Mouse (Mus musculus) urinary bladder, adult 18-20 months (tissue): ENCODE data around the gene S1pr1.

Source experiments
- DNase-seq, 2 experiments: peaks; one replicate each; pipeline ENCODE4 v3.0.0; 2022; ENCODE audit warnings: low spot score in 2 of 2, mixed read lengths in 2 of 2

The S1pr1 gene

DNA sequence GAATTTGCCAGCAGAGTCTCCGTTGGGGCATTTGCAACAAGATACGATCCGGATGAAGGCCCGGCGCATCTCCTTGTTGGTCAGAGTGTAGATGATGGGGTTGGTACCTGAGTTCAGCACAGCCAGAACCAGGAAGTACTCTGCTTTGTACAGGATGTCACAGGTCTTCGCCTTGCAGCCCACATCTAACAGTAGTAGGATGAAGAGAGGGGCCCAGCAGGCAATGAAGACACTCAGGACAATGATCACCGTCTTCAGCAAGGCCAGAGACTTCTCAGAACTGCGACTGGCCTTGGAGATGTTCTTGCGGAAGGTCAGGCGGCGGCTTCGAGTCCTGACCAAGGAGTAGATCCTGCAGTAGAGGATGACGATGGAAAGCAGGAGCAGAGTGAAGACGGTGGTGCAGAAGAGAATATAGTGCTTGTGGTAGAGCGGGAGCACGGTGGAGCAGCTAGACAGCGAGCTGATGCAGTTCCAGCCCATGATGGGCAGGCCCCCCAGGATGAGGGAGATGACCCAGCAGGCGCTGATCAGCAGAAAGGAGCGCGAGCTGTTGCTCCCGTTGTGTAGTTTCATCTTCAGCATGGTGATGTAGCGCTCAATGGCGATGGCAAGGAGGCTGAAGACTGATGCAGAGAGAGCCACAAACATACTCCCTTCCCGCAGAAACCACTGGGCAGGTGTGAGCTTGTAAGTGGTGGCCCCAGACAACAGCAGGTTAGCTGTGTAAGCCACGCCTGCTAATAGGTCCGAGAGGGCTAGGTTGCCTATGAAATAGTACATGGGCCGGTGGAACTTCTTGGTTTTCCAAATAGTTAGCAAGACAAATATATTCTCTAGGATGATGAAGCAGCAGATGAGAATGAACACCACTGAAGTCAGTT lies 2.7 kb downstream of the S1pr1 start:
- no peak for DNase-seq

GRCm38 (mm10) chr3:115711393-115711792 lies 3.5 kb downstream of the S1pr1 start:
- no peak for DNase-seq

- DNase-seq, result no peak
Measured at GRCm38 (mm10) chr3:115710051-115710450, 4.8 kb downstream of the S1pr1 start.

DNA sequence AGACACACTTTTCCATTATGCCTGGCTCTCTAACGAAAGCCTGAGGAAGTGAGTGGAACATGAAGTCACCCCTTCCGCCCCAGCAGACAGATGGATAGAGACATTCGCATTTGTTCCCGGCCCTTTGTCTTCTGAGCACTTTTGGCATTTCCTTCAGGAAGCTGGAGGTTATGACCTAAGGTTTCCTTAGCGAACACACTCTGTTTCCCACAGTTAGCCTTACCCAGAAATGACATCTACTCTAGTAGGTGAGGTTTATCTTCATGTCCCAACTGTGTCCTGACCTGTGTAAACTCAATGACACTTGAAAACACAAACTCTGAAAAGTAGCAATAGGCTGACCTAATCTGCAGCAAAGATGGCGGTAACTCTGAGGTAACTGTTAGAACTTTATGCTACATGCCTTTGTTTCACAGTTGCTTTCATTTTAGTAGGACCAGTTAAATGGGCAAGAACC lies 5.7 kb downstream of the S1pr1 start:
- DNase-seq, result no peak

GRCm38 (mm10) chr3:115706736-115707135 lies 8.1 kb downstream of the S1pr1 start:
- DNase-seq, result no peak

DNA sequence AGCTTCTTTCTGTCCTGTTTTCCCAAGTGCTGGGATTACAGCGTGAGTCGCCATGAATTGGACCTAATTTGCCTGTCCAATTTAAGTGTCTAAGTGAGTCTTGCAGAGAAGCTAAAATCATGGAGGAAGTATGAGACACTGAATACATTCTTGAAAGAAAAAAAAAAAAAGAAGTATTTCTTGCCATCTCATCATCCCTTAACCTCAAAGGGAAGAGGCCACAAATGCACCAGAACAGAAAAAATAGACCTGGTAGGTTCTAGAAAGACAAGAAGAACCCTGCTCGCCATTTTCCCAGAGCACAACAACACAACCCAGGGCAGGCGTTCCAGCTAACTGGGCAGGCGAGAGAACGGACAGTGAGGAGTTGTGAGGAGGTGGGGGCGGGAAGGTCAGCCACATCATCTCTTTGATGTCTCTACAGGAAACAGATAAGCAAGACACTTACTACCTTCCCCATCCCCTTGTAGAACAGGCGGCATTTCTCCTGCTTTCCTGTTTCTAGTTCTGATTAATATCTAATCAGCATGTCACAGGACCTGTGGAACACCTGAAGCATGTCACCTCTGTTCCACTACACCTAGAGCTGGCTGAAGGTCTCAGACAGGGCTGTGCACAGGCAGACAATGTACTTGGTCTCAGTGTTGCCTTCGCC lies 10.5 kb downstream of the S1pr1 start:
- no peak for DNase-seq

DNA sequence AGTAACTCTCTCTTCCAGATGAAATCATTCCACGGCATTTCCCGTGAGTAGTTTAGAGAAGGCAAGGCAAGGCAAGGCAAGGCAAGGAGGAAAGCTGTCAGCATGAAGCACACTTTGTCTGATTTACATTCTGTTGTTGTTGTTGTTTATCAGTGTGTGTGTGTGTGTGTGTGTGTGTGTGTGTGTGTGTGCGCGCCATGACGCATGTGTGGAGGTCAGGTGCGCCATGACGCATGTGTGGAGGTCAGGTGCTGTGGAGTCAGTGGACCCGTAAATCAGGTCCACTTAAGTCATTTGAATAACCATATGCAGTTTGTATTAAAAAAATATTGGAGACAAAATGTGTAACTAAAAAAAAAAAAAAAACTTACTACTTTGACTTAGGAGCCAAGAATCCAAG lies 11.2 kb downstream of the S1pr1 start:
- DNase-seq, result no peak

DNA sequence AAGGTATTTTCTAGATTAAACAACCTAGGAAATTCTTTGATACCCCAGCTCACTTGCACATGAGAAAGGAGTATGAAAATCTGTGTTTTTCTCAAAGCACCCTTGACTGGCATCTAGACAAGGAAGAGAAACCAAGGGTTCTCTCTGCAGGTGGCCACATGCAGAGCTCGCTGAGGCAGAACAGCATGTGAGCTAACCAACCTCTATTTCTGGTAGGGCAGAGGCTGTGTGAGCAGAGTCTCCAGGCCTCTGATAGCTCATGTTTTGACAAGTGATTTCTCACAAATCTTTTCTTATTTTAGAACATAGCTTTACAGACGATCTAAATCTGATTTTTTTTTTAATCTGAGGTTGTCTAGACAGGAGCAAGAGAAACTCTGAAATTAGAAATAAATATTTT lies 12.8 kb downstream of the S1pr1 start:
- DNase-seq, result no peak

DNA sequence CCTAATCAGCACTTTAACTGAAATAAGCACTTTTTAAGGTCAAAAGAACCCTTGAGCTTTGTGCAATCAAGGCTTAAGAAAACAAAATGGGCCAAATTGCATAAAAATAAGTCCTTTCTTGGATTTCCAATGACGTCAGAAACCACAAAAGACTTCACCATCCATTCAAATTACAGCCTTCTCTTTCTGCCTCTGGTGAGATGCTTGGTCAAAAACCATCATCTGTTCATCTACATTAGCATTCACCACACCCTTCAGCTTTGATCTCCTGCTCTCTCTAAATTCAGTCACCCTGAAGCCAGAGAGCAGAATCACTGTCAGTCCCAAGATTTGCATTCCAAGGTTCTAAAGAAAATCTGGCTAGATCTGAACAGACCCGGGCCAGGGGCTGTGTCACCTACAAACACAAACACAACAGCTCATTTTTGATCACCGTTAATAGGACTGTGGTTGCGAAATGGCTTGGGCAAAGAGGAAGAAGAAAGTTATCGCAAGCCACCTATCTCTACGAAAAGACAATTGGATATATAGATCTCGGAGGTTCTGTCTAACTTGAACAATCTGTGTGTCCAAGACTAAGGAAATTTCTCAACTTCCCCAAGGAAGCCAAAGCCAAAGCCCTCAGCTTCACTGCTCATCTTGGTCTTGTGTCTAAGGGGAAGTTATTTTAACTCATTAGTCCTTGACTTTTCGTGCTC lies 19.5 kb downstream of the S1pr1 start:
- no peak for DNase-seq

- DNase-seq, result no peak
Measured at GRCm38 (mm10) chr3:115694168-115694567, 20.7 kb downstream of the S1pr1 start.

GRCm38 (mm10) chr3:115693390-115693789 lies 21.5 kb downstream of the S1pr1 start:
- DNase-seq, result no peak

DNA sequence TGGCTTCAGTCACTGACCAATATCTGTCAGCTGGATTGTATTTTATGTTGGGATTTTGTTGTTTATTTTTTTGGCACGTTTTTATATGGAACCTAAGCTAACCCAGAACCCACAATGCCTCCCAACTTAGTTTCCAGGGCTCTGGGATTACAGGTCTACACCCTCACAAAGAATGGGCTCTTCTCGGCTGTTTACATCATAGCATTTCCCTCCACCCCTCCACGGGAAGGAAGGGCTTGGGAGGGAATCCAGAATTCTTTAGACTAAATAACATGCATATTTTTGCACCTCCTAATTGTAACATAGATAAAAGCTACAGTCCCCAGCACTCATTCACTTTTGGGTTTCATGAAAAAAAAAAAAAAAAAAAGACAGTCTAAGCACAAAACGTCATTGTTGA lies 22.0 kb downstream of the S1pr1 start:
- no peak for DNase-seq

- no peak for DNase-seq
Measured at GRCm38 (mm10) chr3:115692384-115692783, 22.5 kb downstream of the S1pr1 start.

- no peak for DNase-seq
Measured at GRCm38 (mm10) chr3:115689920-115690319, 25.0 kb downstream of the S1pr1 start.

DNA sequence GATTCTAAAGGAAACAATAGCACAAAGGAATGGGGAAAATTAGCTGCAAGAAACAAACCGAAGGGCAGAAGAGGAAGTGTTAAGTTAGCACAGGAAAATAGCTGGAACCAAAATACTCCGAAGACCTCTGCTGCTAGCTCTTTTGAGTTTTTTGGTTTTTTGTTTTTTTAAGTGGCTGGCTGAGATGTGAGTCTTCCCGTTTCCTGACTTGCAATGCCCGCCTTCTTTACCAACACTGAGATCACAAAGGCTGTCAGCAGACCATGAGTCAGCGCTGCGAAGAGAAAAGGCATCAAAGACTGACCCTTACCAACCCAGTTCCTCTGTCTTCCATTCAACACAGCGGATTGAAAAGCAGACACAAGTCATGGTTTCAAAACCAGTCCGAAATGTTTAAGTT lies 25.5 kb downstream of the S1pr1 start:
- DNase-seq, result no peak

- no peak for DNase-seq
Measured at GRCm38 (mm10) chr3:115687821-115688220, 27.1 kb downstream of the S1pr1 start.

- DNase-seq, result no peak
Measured at GRCm38 (mm10) chr3:115682328-115683088, 32.4 kb downstream of the S1pr1 start.

- DNase-seq, result no peak
Measured at GRCm38 (mm10) chr3:115681184-115681583, 33.7 kb downstream of the S1pr1 start.

- no peak for DNase-seq
Measured at GRCm38 (mm10) chr3:115679022-115679421, 35.9 kb downstream of the S1pr1 start.

GRCm38 (mm10) chr3:115675546-115676535 lies 39.0 kb downstream of the S1pr1 start:
- DNase-seq, result no peak
